Mouse (Mus musculus): Measurements from ENCODE around the gene Vps53.
"Not testable (repeated sequence)": the region's sequence is repeated elsewhere in the genome, so short reads cannot be mapped to it uniquely, and the experiment has no call there.

Gene Vps53

DNA sequence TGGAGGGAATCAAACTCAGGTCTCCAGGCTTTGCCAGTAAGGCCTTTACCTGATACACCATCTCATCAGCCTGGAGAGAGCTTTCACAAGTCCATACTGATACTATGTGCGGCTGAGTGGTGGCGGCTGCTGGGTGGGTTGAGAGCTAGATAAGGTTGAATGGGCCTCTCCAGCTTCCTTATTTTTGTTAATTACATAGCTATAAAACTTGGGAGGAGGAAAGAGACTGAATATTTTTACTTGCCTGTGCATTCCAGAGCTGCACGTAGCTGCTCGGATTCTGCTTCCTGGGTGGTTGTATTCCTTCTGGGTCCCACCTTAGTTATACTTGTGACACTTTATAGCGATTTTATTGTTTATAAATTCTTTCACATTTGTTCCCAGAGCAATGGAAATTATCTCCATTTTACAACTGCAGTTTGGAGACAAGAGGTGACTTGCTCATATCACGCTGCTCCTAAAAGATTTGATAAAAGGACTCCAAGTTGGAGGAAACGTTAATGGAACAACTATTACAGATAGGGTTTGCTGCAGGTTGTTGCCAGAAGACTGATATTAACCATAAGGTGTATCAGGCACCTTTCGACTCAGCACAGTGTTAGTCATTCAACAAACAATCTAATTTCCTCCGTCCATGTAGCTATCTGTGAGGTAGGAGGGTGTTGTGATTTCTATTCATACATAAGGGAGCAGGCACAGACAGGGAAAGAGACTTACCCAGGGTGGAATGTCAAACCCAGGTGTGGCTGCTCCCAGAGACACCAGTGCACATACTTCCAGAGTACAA lies 168.4 kb downstream of the Vps53 start:
- no peak for DNase-seq

GRCm38 (mm10) chr11:76009101-76009500 lies 170.3 kb downstream of the Vps53 start:
- DNase-seq, result no peak

DNA sequence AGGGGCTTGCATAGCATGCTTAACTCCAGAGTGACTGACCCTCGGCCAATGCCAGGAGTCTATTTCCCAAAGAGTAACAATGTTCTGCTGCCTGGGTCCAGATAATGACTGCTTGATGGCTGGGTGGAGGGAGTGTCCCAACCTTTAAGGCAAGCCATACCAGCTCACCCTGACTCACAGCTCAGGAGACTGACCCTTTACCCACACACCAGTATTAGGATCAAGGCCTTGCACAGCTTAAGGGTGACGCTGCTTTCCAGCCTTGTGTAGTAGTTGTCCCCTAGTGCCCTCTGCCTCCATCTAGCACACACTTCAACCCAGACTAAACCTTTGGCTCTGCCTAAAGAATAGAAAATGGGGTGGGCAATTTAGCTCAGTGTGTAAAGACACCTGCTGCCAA lies 171.3 kb downstream of the Vps53 start:
- no peak for DNase-seq

GRCm38 (mm10) chr11:76004276-76004675 lies 175.2 kb downstream of the Vps53 start:
- not testable (repeated sequence) for DNase-seq

DNA sequence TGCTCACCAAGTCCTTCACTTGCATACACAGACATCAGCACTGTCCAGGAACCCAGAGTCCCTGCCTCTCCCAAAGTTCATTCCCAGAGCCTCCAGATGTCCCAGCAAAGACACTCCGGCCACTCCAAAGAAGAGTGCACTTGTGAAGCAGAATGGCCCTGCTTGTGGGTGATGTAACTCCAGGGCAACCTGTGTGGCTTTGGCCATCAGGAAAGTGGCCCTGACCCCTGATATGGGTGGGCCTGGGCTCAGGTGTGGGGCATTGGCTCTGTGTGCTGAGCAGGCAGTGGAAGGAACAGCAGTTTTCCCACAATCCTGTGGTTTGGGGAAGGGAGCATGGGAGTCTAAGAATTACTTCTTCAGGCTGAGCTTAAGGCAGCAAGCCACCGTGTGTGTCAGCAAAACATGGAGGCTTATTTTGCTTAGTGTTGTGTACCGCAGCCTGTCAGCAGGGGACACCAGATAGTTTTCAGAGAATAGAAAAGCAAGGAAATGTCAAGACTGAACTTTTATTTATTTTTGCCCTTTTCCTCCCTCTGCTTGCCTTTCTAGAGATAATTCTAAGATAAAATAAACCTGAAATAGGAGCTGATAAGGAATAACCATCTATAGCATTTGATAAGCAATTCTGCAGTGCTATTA lies 178.1 kb downstream of the Vps53 start:
- DNase-seq, result no peak

DNA sequence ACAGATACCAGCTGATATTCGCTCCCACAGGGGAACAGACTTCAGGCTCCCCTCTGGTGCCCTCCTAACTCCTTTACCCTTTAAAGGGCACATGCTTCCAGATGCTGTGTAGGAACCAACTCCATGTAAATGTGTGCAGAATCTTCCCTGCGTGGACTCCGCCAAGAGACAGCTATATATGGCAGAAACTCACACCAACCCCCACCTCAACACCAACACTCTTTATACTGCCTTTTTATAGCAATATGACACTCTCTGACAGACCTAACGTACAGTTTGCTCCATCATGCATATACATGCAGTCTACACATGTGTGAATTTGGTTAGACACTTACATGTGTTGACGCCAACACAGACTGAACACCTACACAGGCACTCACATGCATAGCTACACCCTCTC lies 178.7 kb downstream of the Vps53 start:
- DNase-seq, result no peak

GRCm38 (mm10) chr11:75999440-76000155 lies 179.8 kb downstream of the Vps53 start, which contains the start of gene 1700016K19Rik:
Gene 1700016K19Rik (plus strand): TSS chr11:75999912.
- peak; percentile 89 for DNase-seq

All from cerebellum, adult 9-10 months (tissue).